Mouse (Mus musculus): ENCODE measurements around the gene Tdpoz2. TPM values are rescaled to one million over a fixed set of nuclear protein-coding genes. Genes with fewer than 3 reads are reported as not detected.

Tdpoz2 gene
- polyA plus RNA-seq (2012; rRNA removed), result not detected in 2 replicates

GRCm38 (mm10) chr3:93652586-93652985, at the start of gene Tdpoz2:
Gene Tdpoz2, minus strand, starts transcription at chr3:93652686.

GRCm38 (mm10) chr3:93692970-93693369, 40.5 kb upstream of the Tdpoz2 start, which contains the start of gene Gm37596:
Gene Gm37596, minus strand, starts transcription at chr3:93693070.

GRCm38 (mm10) chr3:93676210-93676609, 23.7 kb upstream of the Tdpoz2 start, which contains the start of gene Tdpoz1:
Gene Tdpoz1, minus strand, starts transcription at chr3:93676310.

Other genes with a start within 250 kb of the Tdpoz2 start
- 0.39 and 0.77 TPM in 2 replicates for gene Tchh, start 210.4 kb downstream of the Tdpoz2 start, polyA plus RNA-seq (2012; rRNA removed)
- gene Tchhl1, start 183.9 kb downstream of the Tdpoz2 start, polyA plus RNA-seq (2012; rRNA removed), result not detected in 2 replicates
- gene S100a11, start 132.2 kb downstream of the Tdpoz2 start, polyA plus RNA-seq (2012; rRNA removed), result 104 and 223 TPM in 2 replicates
- gene S100a10, start 97.6 kb downstream of the Tdpoz2 start, polyA plus RNA-seq (2012; rRNA removed), result 90.8 and 121 TPM in 2 replicates
- gene Tdpoz1, start 23.6 kb upstream of the Tdpoz2 start, polyA plus RNA-seq (2012; rRNA removed), result not detected in 2 replicates
- gene Gm37596, start 40.4 kb upstream of the Tdpoz2 start, polyA plus RNA-seq (2012; rRNA removed), result not detected in 2 replicates
- not detected in 2 replicates for gene Gm5773, start 120.3 kb upstream of the Tdpoz2 start, polyA plus RNA-seq (2012; rRNA removed)
- gene Tdpoz4, start 143.7 kb upstream of the Tdpoz2 start, polyA plus RNA-seq (2012; rRNA removed), result not detected in 2 replicates
- not detected in 2 replicates for gene Tdpoz3, start 173.3 kb upstream of the Tdpoz2 start, polyA plus RNA-seq (2012; rRNA removed)

All from central nervous system, embryonic 11.5 days (tissue).